Mouse (Mus musculus) limb, embryonic 14.5 days (tissue): ENCODE measurements around the gene Dnm2. TPM values are rescaled to one million over a fixed set of nuclear protein-coding genes. Genes with fewer than 3 reads are reported as not detected.

Experiments
- ATAC-seq: fragments of 200-750 bp; cut with Nextera tagmentation; 2 replicates; pipeline ENCODE4 v1.8.0; 2017; ENCODE audit warnings: low read depth, moderate number of reproducible peaks, moderate TSS enrichment; ENCODE audit not compliant: low FRiP score
- DNase-seq: peaks from one replicate; pipeline ENCODE4 v3.0.0-alpha.2; 2015; ENCODE audit warnings: low spot score
- H3K27ac ChIP-seq: fragments of 300-500 bp; sonication (generic); replicated peaks from 2 replicates; pipeline ENCODE4 v1.5.1; 2014; ENCODE audit warnings: low read depth, mild to moderate bottlenecking, low read length, moderate library complexity, mixed read lengths
- H3K27me3 ChIP-seq: fragments of 300-500 bp; sonication (generic); 2 replicates; pipeline ENCODE4 v1.6.1; 2014; ENCODE audit warnings: low read length, mixed read lengths; ENCODE audit not compliant: control insufficient read depth, insufficient read depth
- H3K36me3 ChIP-seq: fragments of 300-500 bp; sonication (generic); 2 replicates; pipeline ENCODE4 v1.6.1; 2014; ENCODE audit warnings: mild to moderate bottlenecking, low read length, moderate library complexity, mixed read lengths; ENCODE audit not compliant: control insufficient read depth, insufficient read depth
- H3K4me1 ChIP-seq: fragments of 300-500 bp; sonication (generic); 2 replicates; pipeline ENCODE4 v1.6.1; 2014; ENCODE audit warnings: antibody characterized with exemption, low read length, mixed read lengths; ENCODE audit not compliant: control insufficient read depth, insufficient read depth
- H3K4me2 ChIP-seq: fragments of 300-500 bp; sonication (generic); replicated peaks from 2 replicates; pipeline ENCODE4 v1.6.1; 2014; ENCODE audit warnings: low read depth, mild to moderate bottlenecking, low read length, moderate library complexity; ENCODE audit not compliant: severe bottlenecking
- H3K4me3 ChIP-seq: fragments of 300-500 bp; sonication (generic); replicated peaks from 2 replicates; pipeline ENCODE4 v1.5.1; 2014; ENCODE audit warnings: low read length
- H3K9ac ChIP-seq: fragments of 300-500 bp; sonication (generic); 2 replicates; pipeline ENCODE4 v1.6.1; 2014; ENCODE audit warnings: mild to moderate bottlenecking, low read depth, low read length, moderate library complexity; ENCODE audit not compliant: severe bottlenecking
- H3K9me3 ChIP-seq: fragments of 300-500 bp; sonication (generic); 2 replicates; pipeline ENCODE4 v1.6.1; 2016; ENCODE audit warnings: low read length; ENCODE audit not compliant: control insufficient read depth
- POLR2A ChIP-seq: fragments of 200-500 bp; IDR thresholded peaks from 2 replicates; pipeline ENCODE4 v1.8.0; 2012; ENCODE audit warnings: inconsistent platforms, mild to moderate bottlenecking, moderate library complexity, borderline replicate concordance; ENCODE audit not compliant: insufficient read depth, insufficient read length; ENCODE audit errors: extremely low read depth
- WGBS: fragments of 180-500 bp; shearing (Covaris S2); extraction: QIAGEN DNeasy Blood & Tissue Kit; methylation state at CpG from one replicate; pipeline ENCODE4 v1.1.7; 2014; 5-methylcytosine and 5-hydroxymethylcytosine counted together
- polyA plus RNA-seq, 2 experiments: library from polyadenylated mRNA; depleted of rRNA in 1 of 2; stranded (reverse) in 1 of 2; unstranded in 1 of 2; fragments of >200 nt; fragmentation: Nextera tagmentation in 1 of 2; extraction: Ambion mirVana in 1 of 2; gene quantifications; 2 replicates each; pipeline versions ENCODE4 v1.2.1 to v1.2.3; 2012 to 2014

Dnm2 gene
- polyA plus RNA-seq, 2 experiments, result 62.6 to 68.3 TPM

DNA sequence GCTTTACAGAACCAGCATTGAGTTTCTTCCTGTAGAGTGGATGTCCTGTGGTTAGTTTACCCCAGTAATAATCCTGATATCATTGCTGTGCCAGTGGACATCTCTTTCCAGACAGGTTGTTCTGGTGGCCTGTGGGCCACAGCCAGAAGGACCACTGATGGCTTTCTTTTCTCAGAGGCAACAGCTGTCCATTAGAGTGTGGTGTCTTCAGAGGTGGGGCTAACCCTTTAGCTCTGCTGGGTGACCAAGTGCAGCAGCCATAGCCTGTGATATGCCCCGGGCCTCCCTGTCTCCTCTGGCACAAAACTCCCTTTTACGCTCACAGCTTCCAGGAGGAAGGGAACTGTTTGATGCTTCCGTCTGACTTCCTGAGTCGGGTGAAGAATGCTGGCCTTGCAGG, 19.9 kb downstream of the Dnm2 start:
- no peak for DNase-seq
- no peaks in the 10 kb centered on the region for H3K9me3 ChIP-seq
- 0 out of 2 replicates have a peak, but pooled peaks cover 6% of the 10 kb centered on the region for H3K36me3 ChIP-seq
- no peak for TF ChIP-seq POLR2A
- WGBS, result 87% methylated on average over 4 of the region's 4 CpGs
- ATAC-seq, result no peak
- no peak overlapping the region for H3K4me3 ChIP-seq
- no peak overlapping the region for H3K27ac ChIP-seq
- no peaks in the 10 kb centered on the region for H3K4me1 ChIP-seq
- H3K9ac ChIP-seq, result no peak overlapping the region
- H3K4me2 ChIP-seq, result no peak overlapping the region
- no peaks in the 10 kb centered on the region for H3K27me3 ChIP-seq

- Histone ChIP-seq H3K27ac (no peak overlapping the region), H3K4me1 (no peaks in the 10 kb centered on the region), H3K9ac (no peak overlapping the region), H3K9me3 (no peaks in the 10 kb centered on the region), H3K27me3 (no peaks in the 10 kb centered on the region), H3K4me3 (no peak overlapping the region), H3K36me3 (0 out of 2 replicates have a peak, but pooled peaks cover 6% of the 10 kb centered on the region), H3K4me2 (no peak overlapping the region)
- ATAC-seq, result no peak
- no peak for DNase-seq
- 91% methylated on average over 6 of the region's 6 CpGs for WGBS
- no peak for TF ChIP-seq POLR2A
Measured at GRCm38 (mm10) chr9:21445081-21445744, 20.5 kb downstream of the Dnm2 start.

GRCm38 (mm10) chr9:21447778-21448177, 23.1 kb downstream of the Dnm2 start:
- Histone ChIP-seq H3K27ac (no peak overlapping the region), H3K4me2 (no peak overlapping the region), H3K4me3 (no peak overlapping the region), H3K27me3 (no peaks in the 10 kb centered on the region), H3K9ac (no peak overlapping the region), H3K4me1 (no peaks in the 10 kb centered on the region), H3K9me3 (no peaks in the 10 kb centered on the region), H3K36me3 (0 out of 2 replicates have a peak, but pooled peaks cover 6% of the 10 kb centered on the region)
- DNase-seq, result no peak
- ATAC-seq, result no peak
- TF ChIP-seq POLR2A, result no peak
- 91% methylated on average over 2 of the region's 2 CpGs for WGBS

GRCm38 (mm10) chr9:21449710-21450109, 25.0 kb downstream of the Dnm2 start:
- H3K9me3 ChIP-seq, result no peaks in the 10 kb centered on the region
- H3K27me3 ChIP-seq, result no peaks in the 10 kb centered on the region
- no peak overlapping the region for H3K4me2 ChIP-seq
- H3K27ac ChIP-seq, result no peak overlapping the region
- no peaks in the 10 kb centered on the region for H3K4me1 ChIP-seq
- DNase-seq, result no peak
- TF ChIP-seq POLR2A, result no peak
- no peak for ATAC-seq
- H3K36me3 ChIP-seq, result 0 out of 2 replicates have a peak, but pooled peaks cover 6% of the 10 kb centered on the region
- H3K4me3 ChIP-seq, result no peak overlapping the region
- 86% methylated on average over 2 of the region's 2 CpGs for WGBS
- H3K9ac ChIP-seq, result no peak overlapping the region

DNA sequence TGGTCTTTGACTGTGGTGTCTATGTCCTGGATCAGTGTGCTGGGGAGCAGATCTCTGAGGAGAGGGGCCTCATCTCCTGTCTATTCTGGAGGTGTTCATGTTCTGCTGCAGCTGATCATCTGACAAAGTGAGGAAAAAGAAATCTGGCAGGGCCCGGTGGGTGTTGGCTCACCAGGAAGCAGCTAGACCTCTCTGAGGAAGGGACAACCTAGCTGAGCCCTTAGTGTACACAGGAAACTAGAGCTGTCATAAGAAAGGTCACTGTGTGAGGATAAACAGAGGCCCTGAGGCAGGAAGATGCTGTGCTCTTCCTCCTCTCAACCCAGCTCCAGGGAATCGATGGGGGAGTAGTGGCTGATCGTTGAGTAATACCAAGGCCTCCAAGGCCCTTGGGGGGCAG, 25.6 kb downstream of the Dnm2 start:
- DNase-seq (no peak), ATAC-seq (no peak)
- 76% methylated on average over 3 of the region's 3 CpGs for WGBS
- no peak overlapping the region for H3K9ac ChIP-seq
- no peaks in the 10 kb centered on the region for H3K9me3 ChIP-seq
- no peaks in the 10 kb centered on the region for H3K4me1 ChIP-seq
- no peaks in the 10 kb centered on the region for H3K27me3 ChIP-seq
- no peak overlapping the region for H3K4me2 ChIP-seq
- no peak for TF ChIP-seq POLR2A
- H3K36me3 ChIP-seq, result 0 out of 2 replicates have a peak, but pooled peaks cover 4% of the 10 kb centered on the region
- no peak overlapping the region for H3K4me3 ChIP-seq
- no peak overlapping the region for H3K27ac ChIP-seq

DNA sequence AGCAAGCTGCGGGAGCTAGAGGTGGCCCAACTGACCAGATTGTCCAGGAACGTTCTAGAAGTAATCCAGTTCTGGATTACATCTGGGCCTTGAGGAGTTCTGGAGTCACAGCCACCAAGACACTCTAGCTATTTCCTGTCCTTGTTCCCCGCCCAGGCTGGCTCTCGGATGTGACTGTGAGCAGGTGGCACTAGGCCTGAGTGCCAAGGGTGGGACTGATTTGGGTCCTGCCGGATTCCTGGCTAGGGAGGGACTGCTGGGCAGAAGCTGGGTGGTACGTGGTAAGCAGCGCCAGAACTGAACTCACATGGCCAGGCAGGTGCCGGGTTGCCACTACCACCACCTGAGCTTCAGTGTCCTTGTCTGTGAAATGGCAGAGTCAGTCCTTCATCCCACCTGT, 26.7 kb downstream of the Dnm2 start:
- no peaks in the 10 kb centered on the region for H3K9me3 ChIP-seq
- no peaks in the 10 kb centered on the region for H3K4me1 ChIP-seq
- TF ChIP-seq POLR2A, result no peak
- ATAC-seq, result no peak
- H3K27me3 ChIP-seq, result no peaks in the 10 kb centered on the region
- H3K27ac ChIP-seq, result no peak overlapping the region
- 0 out of 2 replicates have a peak, but pooled peaks cover 2% of the 10 kb centered on the region for H3K36me3 ChIP-seq
- H3K4me3 ChIP-seq, result no peak overlapping the region
- no peak overlapping the region for H3K9ac ChIP-seq
- no peak overlapping the region for H3K4me2 ChIP-seq
- WGBS, result 86% methylated on average over 8 of the region's 8 CpGs
- no peak for DNase-seq
